Mouse (Mus musculus): Measurements from ENCODE around the gene Wwc2.

The Wwc2 gene

DNA sequence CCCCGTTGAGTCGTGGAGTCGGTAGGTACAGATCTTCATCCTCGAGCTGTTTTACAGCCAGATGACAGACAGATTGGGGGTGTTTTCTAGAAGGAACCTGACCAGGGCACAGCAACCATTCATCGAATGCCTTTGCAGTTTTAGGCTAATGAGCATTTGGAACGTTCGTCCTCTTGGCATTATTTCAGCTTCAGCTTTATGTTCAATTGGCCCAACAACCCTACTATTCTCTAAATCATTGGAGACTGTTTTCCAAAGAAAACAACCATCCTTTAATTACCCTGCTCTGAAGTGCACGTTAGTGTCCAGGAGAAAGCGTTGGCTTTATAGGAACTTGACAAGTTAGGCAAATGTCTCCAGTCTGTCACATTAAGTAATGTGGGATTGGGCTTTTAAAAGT lies 54.3 kb downstream of the Wwc2 start:
- no peak for DNase-seq

DNA sequence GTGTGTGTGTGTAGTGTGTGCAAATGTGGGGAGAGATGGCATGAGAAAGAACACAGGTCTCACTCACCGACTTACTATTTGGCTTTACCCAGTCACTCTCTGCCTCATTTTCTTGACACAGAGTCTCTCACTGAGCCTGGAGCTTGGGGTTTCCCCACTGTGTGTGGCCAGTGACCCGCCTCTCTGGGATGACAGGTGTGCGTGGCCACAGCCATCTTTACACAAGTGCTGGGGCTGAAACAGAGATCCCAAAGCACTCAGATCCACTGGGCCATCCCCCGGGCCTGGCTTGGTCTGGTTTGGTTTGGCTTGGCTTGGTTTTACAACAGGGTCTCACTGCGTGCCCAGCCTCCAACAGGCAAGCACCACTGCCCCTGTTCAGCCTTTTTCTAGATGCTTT lies 55.3 kb downstream of the Wwc2 start:
- DNase-seq = no peak

DNA sequence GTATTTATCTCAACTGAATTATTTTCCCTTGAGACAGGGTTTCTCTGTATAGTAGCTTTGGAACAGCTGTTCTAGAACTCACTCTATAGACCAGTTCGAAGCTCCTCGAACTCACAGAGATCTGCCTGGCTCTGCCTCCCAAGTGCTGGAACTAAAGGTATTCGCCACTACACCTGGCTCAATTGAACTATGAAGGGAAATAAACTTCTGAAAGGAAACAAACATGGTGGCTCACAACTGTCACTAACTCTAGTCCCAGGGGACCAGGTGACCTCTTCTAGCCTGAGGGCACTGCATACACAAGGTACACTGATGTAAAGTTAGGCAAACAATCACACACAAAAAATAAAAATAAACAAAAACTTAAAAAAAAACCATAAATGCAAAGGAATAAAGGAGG lies 57.6 kb downstream of the Wwc2 start:
- DNase-seq = no peak

DNA sequence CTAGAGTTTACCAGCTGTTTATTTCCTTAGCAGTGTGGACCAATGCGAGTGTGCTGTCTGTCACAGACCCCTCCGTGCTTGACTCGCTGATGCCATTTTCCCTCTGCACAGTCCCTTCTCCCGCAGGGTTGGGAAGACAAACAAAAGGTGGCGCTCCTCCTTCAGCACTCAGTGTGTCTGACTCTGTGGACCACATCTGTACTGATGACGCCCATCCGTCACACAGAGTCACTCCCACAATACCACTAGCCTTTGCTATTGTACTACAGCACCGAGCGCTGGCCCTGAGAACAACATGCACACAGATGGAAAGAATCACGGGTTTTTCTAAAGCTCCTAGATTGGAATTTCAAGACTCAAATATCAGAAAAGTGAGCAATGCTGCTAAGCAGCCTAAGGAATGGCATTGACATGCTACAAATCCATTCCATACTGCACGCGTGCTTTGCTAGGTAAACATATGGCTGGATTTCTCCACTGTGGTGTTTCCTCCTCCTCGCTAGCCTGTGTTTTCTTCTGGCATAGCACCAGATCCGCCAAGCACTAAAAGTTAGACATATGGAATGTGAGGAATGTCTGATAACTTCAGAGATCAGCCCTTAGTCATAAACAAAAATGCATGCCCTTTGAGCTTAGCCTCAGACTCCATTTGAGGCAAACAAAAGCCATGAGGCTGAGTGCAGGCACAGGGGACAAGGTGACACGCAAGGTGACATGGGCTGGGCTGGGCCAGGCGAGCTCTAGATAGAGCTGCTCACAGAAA lies 58.5 kb downstream of the Wwc2 start:
- DNase-seq = peak; percentile 72

DNA sequence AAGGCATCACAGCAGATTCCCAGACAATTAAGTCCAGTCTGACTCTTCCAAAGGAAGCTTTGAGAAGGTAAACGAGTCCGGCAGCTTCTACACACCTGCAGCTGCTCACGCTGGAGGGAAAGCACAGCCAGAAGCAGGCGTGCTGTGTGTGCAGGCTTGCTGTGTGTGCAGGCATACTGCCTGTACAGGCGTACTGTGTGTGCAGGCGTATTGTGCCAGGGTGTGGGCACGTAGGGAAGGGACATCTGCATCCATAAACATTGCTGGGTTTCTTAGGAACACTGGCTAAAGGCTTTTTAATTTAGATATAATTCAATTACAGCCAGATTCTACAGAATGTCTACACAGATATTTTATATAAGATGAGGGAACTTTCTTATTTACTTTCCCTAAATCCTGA lies 59.4 kb downstream of the Wwc2 start:
- no peak for DNase-seq

DNA sequence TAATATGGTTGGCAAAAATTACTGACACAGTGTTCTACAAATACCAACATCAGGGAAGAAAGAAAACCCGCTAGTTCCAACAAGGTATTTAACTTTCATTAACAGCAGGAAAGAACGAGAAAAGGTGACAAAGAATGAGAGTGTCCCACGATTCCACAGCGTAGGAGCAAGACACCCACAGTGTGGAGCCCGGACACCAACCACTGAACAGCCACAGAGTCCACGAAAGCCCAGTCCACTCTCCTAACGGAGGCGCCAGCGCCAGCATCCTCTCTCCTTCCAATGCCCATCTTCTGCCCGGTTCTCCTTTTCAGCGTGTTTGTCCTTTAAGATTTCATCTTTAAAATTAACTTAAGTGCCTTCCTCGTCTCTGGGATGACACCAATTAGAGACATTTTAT lies 61.1 kb downstream of the Wwc2 start:
- DNase-seq = no peak

DNA sequence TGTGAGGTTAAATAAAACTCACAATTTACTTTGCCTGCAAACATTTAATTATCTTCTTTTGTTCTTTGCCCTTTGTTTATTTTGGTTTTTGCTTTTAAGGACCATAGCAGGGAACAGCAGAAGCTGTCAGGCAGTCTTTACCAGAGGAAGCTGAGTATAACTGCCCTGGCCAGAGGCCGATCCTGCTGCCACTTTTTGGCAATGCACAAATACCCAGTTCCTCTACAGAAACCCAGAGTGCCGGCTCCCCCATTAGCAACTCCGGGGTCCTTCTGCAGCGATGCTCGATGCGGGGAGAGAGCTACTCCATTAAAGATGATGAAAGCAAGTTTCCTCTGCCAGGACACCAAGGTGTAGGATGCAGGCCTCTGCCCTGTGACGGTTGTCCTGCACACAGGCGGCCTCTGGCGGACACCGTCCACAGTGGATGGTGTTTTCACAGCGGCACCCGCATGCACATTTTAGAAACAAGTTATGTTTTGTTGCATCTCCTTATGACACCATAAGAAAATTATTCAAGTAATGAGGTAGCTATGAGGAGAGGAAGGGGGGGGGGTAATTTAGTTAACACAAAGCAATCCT lies 62.0 kb downstream of the Wwc2 start:
- DNase-seq = peak; percentile 20

DNA sequence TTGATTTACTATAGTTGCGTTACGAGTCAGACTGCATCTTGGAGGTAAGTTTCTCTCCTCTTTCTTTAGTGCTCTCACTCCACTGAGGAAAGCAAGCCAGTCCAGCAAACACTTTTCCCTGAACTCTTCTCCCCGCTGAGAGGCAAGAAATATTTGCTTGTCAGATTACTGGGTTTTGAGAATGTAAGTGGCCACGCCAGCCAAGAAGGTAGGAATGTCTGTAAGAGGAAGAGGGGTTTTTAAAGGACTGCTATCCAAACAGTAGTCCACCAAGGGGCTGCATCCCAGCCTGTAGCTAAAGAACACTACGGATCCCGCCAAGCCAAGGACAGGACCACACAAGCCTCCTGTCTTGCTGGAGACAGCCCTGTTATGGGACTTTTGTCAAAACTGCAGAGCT lies 65.8 kb downstream of the Wwc2 start:
- no peak for DNase-seq

DNA sequence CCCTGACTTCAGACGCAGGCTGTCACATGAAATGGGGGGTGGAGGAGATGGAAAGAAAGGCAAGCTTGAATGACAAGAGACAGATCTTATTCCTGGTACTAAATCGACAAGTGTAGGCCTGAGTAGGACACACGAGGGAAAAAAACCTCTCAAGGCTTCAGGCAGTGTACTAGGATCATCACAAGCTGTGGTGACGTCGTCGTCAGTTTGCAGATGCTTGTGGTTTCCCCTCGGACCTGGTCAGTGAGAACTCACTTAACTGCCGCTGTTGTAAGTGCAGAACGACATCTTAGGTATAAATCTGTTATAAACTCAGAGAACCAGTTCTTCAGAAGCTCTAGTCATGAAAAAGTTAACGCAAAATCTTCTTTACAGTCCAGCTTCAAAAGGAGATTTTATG lies 67.9 kb downstream of the Wwc2 start:
- DNase-seq = no peak

DNA sequence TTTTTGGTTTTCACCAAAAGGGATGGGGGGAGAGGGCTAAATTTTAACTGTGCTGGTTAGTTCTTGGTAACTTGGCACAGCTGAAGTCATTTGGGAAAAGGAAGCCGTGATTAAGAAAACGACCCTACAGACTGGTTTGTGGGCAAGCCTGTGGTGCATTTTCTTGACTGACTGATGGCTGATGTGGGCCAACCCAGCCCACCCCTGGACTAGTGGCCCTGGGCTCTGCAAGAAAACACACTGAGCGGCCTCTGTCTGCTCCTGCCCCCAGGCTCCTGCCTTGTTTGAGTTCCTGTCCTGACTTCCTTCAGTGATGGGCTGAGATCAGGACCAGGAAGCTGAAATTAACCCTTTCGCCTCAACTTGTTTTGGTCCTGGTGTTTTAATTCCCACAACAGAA lies 68.7 kb downstream of the Wwc2 start:
- DNase-seq = no peak

DNA sequence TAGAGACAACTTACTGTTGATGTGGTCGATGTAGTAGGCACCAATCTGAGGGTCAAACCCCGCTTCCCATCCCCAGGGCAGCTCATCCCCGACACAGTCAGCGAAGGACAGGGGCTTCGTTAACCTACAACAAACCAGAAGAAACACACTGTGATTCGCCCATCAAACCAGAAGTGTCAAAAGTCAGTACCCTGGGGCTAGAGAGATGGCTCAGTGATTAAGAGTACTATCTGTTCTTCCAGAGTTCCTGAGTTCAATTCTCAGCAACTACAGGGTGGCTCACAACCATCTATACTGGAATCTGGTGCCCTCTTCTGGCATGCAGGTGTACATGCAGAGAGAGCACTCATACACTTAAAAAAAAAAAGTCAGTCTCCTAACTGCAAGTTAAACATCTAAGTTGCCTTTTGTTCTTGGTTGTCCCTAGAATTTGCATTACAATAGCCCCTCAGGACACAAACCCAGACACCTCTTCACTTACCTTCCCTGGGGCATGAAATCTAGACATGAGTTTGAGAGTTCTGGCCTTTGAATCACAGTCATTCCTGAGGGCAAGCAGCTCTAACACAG lies 70.1 kb downstream of the Wwc2 start:
- peak; percentile 2 for DNase-seq

DNA sequence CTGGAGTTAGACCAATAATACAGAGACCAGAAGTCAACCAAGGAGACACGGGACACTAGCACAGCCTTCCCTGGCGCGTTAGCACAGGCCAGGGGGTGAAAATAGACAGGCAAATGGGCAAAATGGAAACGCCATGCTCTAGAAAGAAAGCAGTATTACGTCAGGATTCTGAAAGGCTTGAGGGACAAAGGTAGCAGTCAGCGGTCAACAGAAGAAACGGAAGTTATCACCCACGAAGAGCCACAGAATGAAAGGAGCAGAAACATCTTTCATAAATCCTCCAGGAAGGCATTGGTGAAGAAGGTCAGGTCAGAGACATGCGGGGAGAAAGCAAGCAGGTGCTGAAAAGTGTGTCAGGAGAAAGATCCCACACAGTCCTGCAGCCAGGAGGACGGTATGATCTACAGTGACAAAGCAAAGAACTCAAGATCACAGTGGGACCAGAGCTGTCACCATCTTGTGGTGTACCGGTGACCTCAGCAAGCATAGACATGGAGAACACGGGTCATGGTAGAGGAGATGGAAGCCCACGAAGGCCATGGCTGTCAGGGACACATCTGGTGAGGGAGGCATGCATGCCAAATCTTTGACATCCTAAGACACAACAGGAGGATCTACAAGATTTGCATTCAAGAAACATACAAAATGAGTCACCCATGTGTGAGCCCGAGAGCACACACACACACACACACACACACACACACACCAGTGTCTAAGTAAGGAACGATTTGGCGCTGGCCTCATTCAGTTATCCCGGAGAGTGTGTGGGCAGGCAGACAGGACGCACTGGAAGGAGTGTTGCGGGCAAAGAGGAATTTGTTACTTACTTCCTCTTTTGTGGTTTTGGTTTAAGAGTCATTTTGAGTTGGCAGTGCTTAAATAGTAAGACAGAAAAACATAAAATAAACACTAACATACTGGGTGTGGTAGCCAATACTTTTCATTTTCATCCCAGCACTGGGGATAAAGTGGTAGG lies 73.4 kb downstream of the Wwc2 start:
- no peak for DNase-seq

DNA sequence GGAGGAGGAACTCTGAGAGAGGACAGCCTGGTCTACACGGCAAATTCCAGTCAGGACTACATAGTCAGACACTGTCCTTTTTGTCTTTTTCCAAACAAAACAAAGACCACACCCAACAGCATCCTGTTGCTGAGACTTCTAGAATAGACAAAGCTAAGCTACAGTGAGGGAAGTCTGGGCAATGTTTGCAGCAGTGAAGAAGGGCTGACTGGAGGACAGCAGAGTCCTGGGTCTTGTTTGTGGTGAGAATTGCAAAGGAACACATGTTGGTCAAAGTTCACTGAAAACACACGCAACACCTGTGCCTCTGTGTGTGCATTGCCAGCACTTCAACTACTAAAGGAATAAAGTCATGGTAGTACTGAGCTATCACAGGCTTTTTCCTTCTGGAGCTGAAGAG lies 75.2 kb downstream of the Wwc2 start:
- DNase-seq = no peak

DNA sequence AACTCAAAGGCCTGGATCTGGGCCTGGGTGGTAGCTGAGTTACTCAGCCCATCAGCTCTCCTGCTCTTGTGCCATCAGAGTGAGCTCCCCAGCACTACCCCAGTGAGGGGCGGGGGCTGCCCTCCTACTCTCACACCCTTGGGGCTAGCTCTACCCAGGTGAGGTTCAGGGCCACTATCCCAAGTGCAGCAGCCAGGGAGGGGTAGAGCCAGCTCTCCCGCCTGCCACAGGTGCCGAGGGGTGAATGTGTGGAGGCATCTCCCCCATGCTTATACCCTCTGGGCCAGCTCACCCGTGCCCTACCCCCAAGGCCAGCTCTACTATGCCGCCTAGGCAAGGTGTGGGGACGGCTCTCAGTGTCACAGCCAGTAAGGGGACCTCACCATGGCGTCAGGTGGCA lies 75.8 kb downstream of the Wwc2 start:
- DNase-seq = no peak

DNA sequence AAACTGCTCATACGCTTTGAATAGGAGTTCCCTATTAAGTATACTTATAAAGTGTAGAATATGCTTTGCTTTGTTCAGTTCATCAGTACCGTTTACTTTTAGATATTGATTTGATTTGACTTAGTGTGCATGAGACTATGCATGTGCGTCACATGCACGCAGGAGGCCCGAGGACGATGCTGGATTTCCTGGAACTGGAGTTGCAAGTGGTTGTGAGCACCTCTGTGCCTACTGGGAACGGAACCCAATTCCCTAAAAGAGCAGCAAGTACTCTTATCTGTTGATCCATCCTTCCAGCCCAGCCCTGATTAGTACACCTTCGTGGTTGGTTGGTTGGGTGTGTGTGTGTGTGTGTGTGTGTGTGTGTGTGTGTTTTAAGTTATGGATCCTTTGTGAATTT lies 76.6 kb downstream of the Wwc2 start:
- no peak for DNase-seq

DNA sequence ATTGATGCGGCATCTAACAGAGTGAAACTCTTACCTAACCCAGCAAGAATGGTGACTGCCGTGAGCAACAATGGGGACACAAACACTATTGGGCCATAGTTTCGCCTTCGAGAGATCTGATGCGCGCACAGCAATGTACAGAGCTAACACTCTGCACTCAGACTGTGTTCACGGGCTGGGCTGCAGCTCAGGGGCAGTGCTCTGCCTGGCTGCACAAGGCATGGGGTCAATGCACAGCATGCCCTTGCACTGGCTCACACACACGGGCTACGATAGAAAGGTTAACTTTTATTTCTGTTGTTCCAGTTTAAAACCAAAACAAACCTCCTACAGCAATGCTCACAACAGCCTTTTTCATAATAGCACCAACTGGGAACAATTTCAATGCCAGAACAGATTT lies 77.1 kb downstream of the Wwc2 start:
- peak; percentile 61 for DNase-seq

DNA sequence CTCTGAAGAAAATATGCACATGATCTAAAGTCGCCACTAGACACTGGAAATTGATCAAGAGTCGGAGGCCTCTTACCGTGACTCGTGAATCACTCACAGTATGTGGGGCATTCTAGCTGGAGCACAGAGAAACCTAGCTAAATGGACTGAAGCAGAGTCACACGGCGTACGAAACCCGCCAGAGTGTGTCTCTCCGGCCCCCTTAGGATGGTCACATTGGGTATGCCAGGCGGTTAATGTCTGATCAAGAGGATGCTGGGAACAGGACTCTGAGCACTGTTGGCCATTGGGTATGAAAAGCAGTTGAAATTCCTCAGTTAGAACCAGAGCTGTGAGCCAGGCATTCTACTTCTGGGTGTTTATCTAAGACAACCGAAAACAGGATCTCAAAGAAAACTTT lies 81.0 kb downstream of the Wwc2 start:
- DNase-seq = no peak

DNA sequence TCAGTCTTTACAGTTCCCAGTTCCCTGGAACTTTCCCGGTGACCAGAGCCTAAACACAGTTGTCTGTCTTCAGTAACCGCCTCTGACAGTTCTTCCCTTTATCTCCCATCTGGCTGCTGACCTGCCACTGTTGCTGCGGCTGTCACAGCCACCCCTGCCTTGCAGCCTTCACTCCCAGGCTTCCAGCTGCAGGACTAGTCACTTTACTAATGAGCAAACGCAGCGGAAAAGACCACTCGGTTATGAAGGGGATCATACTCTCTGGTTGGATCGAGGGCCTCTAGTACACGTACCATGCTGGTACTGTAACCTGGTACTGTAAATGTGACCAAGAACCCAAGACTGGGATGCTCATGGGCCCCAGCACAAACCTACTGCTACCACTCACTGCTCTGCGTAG lies 83.7 kb downstream of the Wwc2 start:
- no peak for DNase-seq

DNA sequence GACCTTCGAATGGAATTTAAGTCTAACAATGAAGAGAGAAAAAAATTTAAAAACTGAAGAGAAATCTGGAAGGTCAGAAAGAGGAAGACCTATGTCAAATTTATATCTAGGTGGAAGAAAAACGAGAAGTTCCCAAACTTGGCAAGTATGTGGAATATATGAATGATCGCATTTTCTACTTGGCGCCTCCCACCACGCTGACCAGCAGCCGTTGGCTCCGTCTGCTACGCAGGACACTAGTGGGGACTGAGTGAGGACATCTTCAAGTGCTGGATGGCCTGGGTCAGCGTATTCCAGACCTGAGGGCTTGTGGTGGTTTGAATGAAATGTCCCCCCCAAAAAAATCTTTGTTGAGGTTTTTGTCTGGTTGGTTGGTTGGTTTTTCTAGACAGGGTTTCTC lies 84.6 kb downstream of the Wwc2 start:
- no peak for DNase-seq

DNA sequence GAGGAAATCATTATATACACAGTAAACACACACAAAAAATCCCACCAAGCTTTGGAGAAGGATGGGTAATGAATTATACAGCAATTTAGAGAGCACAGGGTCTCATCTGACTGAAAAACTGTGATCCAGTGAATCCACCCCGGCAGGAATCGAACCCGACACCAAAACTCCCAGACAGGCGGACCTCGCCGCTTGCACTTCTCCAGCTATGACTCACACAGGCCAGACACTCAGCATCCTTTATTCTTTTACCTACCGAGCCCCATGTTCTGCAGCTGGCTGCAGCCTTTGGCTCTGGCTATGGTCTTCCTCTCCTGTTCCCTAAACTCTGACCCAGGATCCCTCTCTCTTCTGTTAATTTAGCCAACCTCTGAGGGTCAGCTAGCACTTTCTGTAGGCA lies 85.5 kb downstream of the Wwc2 start:
- DNase-seq = no peak

DNA sequence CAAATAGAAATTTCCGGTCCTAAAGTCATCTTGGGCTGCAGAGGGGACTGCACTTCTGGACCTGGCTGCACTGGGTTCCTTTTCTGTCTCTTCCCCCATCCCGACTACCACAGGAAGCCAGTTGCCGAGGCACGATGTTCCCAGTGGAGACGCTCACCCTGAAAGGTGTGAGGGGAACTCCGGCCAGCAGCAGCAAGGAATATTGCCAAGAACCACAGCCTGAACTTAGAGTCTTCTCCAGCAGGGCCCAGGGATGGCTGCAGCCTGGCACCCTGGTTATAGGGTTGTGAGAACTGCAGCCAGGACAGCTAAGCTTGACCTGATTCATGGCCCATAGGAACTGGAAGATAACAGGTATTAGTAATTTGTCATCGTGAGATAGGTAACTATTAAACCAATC lies 86.7 kb downstream of the Wwc2 start:
- DNase-seq = no peak

DNA sequence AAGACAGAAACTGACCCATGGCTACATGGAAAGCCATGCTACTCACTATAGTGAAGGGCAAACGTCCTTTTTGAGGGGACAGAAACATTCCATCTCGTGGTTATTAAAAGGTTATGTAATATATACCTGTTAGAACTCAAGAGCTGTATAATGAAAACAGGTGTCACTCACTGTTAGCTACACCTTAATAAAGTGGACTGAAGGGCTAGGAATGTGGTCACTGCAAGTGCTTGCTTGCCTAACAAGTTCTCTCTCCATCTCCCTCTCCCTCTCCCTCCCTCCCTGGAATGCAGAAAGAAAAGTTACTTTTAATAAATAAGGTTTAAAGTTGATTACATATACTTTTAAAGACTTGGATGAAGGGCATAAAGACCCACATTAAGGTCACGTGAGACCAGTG lies 88.0 kb downstream of the Wwc2 start:
- DNase-seq = no peak

DNA sequence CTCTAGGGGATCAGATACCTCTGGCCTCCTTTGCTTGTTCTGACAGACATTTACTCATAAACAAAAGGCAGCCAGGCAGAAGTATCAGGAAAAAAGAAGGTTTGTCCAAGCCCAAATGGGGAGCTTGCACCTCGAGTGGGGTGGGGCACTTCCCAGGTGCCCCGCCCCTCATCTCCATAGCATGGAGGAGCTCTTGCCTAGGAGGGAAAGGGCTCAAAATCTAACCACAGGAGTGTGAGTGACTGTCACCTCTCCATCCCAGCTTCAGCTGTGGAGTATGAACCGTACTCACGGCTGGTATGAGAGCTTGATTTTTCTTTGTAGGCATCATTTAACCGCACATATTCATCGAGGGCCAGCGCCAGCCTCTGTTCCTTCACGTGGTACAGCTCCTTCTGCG lies 90.4 kb downstream of the Wwc2 start:
- no peak for DNase-seq

DNA sequence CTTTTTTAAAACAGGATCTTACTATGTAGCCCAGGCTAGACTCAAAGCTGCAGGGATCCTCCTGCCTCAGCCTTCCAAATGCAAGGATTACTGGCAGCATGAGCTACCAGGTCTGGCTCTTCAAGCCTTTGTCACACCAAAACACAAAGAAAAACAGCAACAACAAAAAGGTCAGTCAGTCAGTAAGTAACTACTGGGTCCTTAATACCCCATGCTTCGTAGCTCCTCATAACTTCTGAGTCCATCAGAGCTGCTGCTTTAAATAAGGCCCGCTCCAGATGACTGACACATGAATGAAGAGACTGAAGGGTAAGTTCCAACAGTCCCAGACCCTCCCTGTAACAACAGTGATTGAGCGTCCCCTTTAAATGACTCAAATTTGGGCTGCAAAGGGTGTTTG lies 90.8 kb downstream of the Wwc2 start:
- no peak for DNase-seq
